Mouse (Mus musculus): ENCODE data around the gene Sipa1l1. TPM values are rescaled to one million over a fixed set of nuclear protein-coding genes. Genes with fewer than 3 reads are reported as not detected.
A peak's percentile ranks its signal among the peaks of the same experiment; 100 is the strongest.
"Not testable (repeated sequence)": the region's sequence is repeated elsewhere in the genome, so short reads cannot be mapped to it uniquely, and the experiment has no call there.

Gene Sipa1l1
- total RNA-seq, 2 experiments from 2014 or later = 8.6 to 10.5 TPM

GRCm38 (mm10) chr12:82493260-82493659, 324.1 kb downstream of the Sipa1l1 start:
- DNase-seq; intact Hi-C loops (cut with DNase I): not testable (repeated sequence)

DNA sequence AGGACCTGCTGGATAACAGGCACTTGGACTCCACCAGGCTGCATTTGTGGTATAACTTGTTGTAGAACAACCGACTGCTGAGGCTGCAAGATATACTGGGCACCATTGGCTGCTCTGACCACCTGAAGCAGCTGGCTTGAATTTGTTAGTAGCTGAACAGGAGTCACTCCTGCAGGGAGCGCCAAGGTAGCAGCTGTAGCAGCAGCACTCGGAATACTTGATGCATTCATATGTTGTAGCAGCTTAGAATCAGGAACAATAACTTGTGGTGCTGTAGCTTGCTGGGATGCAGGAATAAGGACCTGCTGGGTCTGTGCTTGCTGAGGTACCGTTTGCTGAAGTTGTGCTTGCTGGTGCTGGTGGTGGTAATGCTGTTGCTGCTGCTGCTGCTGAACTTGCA, 326.8 kb downstream of the Sipa1l1 start:
- intact Hi-C loops (cut with DNase I) = no loop called here
- DNase-seq = no peak

DNA sequence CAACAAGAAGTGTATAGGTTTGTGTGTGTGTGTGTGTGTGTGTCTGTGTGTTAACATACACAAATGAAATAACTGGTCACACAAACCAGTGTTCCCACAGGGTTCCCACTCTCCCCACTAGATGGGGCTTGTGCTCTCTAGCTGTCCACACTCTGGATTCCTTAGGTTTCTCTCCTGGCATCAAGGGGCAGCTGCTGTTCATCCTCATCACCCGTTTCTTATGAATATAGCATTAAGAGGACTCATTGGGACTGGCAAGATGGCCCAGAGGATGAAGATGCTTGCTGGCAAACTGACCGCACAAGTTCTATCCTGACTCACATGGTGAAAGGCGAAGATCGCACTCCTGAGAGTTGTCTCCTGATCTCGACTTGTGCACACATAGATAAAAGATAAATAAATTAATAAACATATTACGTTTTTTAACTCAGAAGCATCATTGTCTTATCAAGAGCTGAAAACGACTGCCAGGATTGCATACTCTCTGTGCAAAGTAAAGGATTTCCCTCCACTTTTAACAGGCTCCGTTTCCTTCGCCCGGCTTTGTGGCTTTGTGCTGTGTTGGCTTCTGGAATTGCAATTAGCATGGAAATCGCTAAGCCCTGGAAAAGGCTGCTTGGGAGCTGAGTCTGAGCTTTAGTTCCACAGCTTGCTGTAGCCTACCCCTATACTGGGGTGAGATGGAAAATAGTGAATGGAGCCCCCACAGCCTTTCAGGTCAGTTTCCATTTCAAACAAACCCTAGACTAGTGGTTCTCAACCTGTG, 328.9 kb downstream of the Sipa1l1 start:
- peak; percentile 48 to 60 for DNase-seq
- intact Hi-C loops (cut with DNase I) = loop anchor here (1.0 to 2.0 kb wide), 3 partner anchors 205 to 520 kb away; no protein-coding TSS in a partner anchor

GRCm38 (mm10) chr12:82498701-82499100, 329.6 kb downstream of the Sipa1l1 start:
- intact Hi-C loops (cut with DNase I) = loop anchor here (1.0 to 2.0 kb wide), 2 partner anchors 204 to 448 kb away; no protein-coding TSS in a partner anchor
- no peak for DNase-seq

DNA sequence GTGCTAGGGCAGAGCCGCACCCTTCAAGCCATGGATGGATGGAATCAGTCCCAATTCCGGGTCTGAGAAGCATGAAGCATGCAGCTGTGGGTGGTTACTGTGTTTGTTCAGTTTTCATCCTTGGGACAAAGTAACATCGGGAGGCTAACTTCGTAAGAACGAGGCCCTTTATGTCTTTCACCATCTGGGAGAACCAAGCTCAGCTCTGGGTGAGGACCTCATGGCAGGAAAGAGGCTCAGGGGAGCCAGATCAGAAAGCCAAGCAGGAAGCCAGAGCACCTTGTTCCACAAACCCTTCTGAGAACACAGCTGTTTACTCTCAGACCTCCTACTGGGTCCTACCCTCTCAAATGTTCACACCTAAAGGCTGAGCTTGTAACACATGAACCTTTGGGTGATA, 330.6 kb downstream of the Sipa1l1 start:
- DNase-seq = no peak
- intact Hi-C loops (cut with DNase I) = loop anchor here (2.0 kb wide), 1 partner anchor 203 kb away; no protein-coding TSS in a partner anchor

All from heart, postnatal 36 days (tissue).